Comparison of ENCODE assay signal across 7 mouse cellular contexts in the genomic region with DNA sequence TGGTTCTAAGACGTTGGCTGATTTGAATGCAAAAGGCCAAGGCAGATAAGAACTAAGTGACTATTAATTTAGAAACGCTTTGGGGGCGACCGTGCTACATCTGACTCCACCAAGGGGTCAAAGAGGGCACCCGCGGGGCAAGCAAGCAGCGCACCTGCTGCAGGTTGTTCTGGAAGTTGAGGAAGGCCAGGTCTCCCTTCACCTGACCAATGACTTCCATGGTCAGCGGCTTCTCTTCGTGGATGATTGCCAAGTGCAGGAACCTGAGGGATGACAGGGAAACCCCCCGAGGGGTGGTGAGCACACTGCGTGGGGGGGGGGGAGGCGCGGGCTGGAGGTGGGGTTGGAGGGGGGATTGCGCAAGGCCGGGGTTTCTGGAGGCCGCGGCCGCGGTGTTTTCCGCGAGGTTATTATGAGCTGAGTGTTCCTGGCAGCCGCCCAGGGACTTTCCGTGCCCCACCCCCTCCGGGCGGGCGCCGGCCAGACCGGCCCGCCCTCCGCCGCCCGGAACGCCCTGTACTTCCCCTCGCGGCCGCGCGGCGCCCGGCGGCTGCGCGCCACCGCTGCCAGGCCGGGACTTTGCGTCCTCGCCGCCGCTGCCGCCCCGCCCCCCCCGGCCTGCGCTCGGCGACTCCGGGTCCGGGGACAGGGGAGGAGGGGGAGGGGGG. TPM values are rescaled to one million over a fixed set of nuclear protein-coding genes. Genes with fewer than 3 reads are reported as not detected.
DNase-seq lines count a peak whose midpoint lies in the region; ATAC-seq and TF ChIP-seq lines count a peak whose summit lies in the region.

No protein-coding gene starts in this region.

- peak; percentile 100 for DNase-seq in adrenal gland, postnatal 10 days
- peak; percentile 89 for DNase-seq in embryo, embryonic 9.5 days (ENCODE audit: extremely low spot score)
- DNase-seq in gastrocnemius, postnatal 4 days (ENCODE audit: low spot score in 2 of 2): peak; percentile 98 to 99
- DNase-seq in left cerebral cortex, postnatal 4 days: peak; percentile 94
- DNase-seq in midbrain, embryonic 11.5 days (ENCODE audit: low spot score, missing footprints): peak; percentile 97
- peak; percentile 85 for DNase-seq in right cerebral cortex, postnatal 4 days

- ATAC-seq in intestine, postnatal 0 days: peak; percentile 88
- ATAC-seq in midbrain, embryonic 11.5 days (ENCODE audit: low FRiP score): peak; percentile 90

- H3K4me2 ChIP-seq in intestine, postnatal 0 days (replicated peaks; ENCODE audit: low read depth): peak overlapping the region; percentile 70
- peak overlapping the region; percentile 86 for H3K4me2 ChIP-seq in midbrain, embryonic 11.5 days

- no peaks in the 10 kb centered on the region for H3K4me1 ChIP-seq in intestine, postnatal 0 days (replicated peaks; ENCODE audit: control insufficient read depth, insufficient read depth, low read length)
- peaks cover 14% of the 10 kb centered on the region for H3K4me1 ChIP-seq in midbrain, embryonic 11.5 days (ENCODE audit: control insufficient read depth, insufficient read depth, low read length)

- TF ChIP-seq CTCF in intestine, postnatal 0 days (IDR thresholded peaks at IDR 0.05; ENCODE audit: low read depth): no peak

- no peaks in the 10 kb centered on the region for H3K27me3 ChIP-seq in intestine, postnatal 0 days (replicated peaks; ENCODE audit: control insufficient read depth, insufficient read depth, low read length)
- no peaks in the 10 kb centered on the region for H3K27me3 ChIP-seq in midbrain, embryonic 11.5 days (ENCODE audit: control insufficient read depth, insufficient read depth, low read length)

- WGBS in intestine, postnatal 0 days: under 1% methylated on average over 36 of the region's 57 CpGs
- WGBS in midbrain, embryonic 11.5 days: 1% methylated on average over 45 of the region's 57 CpGs

- peaks cover 34% of the 10 kb centered on the region for H3K36me3 ChIP-seq in intestine, postnatal 0 days (ENCODE audit: control insufficient read depth, insufficient read depth)
- peaks cover 7% of the 10 kb centered on the region for H3K36me3 ChIP-seq in midbrain, embryonic 11.5 days (ENCODE audit: control insufficient read depth, insufficient read depth, low read length)

- H3K9me3 ChIP-seq in intestine, postnatal 0 days (ENCODE audit: control insufficient read depth): no peaks in the 10 kb centered on the region
- no peaks in the 10 kb centered on the region for H3K9me3 ChIP-seq in midbrain, embryonic 11.5 days (ENCODE audit: control insufficient read depth, low read length)

- H3K4me3 ChIP-seq in intestine, postnatal 0 days (ENCODE audit: low read depth, low read length): peak overlapping the region; percentile 70
- H3K4me3 ChIP-seq in midbrain, embryonic 11.5 days (ENCODE audit: low read depth, low read length): peak overlapping the region; percentile 88

- H3K9ac ChIP-seq in intestine, postnatal 0 days (ENCODE audit: low read depth, low read length): peak overlapping the region; percentile 88
- H3K9ac ChIP-seq in midbrain, embryonic 11.5 days (ENCODE audit: low read length): peak overlapping the region; percentile 95

- intact Hi-C loops in left cerebral cortex, postnatal 4 days (cut with DNase I): loop anchor here (5.0 to 10.0 kb wide), 3 partner anchors 57 to 343 kb away; partner anchors contain the start of gene Brms1l

- H3K27ac ChIP-seq in intestine, postnatal 0 days (ENCODE audit: low read depth, low read length): peak overlapping the region; percentile 97
- H3K27ac ChIP-seq in midbrain, embryonic 11.5 days (ENCODE audit: low read depth, low read length): peak overlapping the region; percentile 97

RNA-seq across cellular contexts. Expression of gene Nfkbia, which starts 0.8 kb away (rescaled TPM):
- 10 to 100 TPM; 83.4 to 91.1 TPM for total RNA-seq in adrenal gland, postnatal 10 days (2021)
- total RNA-seq in gastrocnemius, postnatal 4 days (2021): 10 to 100 TPM; 37.1 to 46.5 TPM
- polyA plus RNA-seq in intestine, postnatal 0 days (2015; fragmentation: Nextera tagmentation; extraction: Ambion mirVana): 47.1 and 49.7 TPM in 2 replicates
- 10 to 100 TPM; 26.8 to 33.6 TPM for total RNA-seq in left cerebral cortex, postnatal 4 days (2021)
- 43.1 and 45.0 TPM in 2 replicates for polyA plus RNA-seq in midbrain, embryonic 11.5 days (2014; fragmentation: Nextera tagmentation; extraction: Ambion mirVana)

Comparison
In these comparisons a context has a peak if more than half of its experiments do, and no peak if none do; other contexts are left out.
1. Peak in every context shown above with its lines: DNase-seq, ATAC-seq, H3K4me3 ChIP-seq and H3K27ac ChIP-seq.